Mouse (Mus musculus): Measurements from ENCODE around the gene Olfr920. TPM values are rescaled to one million over a fixed set of nuclear protein-coding genes. Genes with fewer than 3 reads are reported as not detected.

Olfr920 gene
- polyA plus RNA-seq (2014; fragmentation: Nextera tagmentation; extraction: Ambion mirVana): 0.06 TPM in 1 of 2 replicates, not detected in the other

- ATAC-seq (ENCODE audit: low read depth): no peak
- no peak within 1 kb of the TSS for H3K27ac ChIP-seq (ENCODE audit: low read depth, low read length)
- no peaks in the 10 kb centered on the region for H3K4me1 ChIP-seq (ENCODE audit: control insufficient read depth, insufficient read depth, low read length)
- WGBS: 98% methylated on average over 1 of the region's 1 CpGs
- H3K9ac ChIP-seq (replicated peaks; ENCODE audit: low read depth, low read length): no peak within 1 kb of the TSS
- no peaks in the 10 kb centered on the region for H3K9me3 ChIP-seq (ENCODE audit: control insufficient read depth, low read length)
- H3K36me3 ChIP-seq (ENCODE audit: control insufficient read depth, insufficient read depth, low read length): no peaks in the 10 kb centered on the region
- no peak within 1 kb of the TSS for H3K4me2 ChIP-seq (ENCODE audit: low read depth, low read length)
- no peaks in the 10 kb centered on the region for H3K27me3 ChIP-seq (ENCODE audit: control insufficient read depth, insufficient read depth, low read length)
- H3K4me3 ChIP-seq (ENCODE audit: low read depth, low read length): no peak within 1 kb of the TSS
Observed at GRCm38 (mm10) chr9:38751999-38752398, at the start of gene Olfr920. Gene Olfr920, plus strand, starts transcription at chr9:38752299.

DNA sequence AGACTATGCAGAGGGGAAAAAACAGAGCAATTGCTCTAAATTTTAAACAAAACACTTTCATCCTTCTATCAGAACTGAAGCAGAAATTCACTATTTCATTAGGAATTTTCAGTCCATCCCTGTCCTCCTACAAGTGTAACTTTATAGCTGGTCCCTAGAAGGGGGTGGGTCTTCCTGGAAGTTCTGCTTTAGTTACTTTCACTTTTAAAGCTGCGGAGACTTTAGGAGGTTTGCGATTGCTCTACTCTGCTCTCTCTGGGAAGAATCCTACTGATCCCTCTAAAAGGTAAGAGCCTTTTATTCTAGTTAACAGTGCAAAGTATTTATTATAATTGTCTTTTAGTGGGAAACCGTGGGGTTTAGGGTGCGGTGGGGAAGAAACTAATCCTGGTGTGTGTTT is 34.0 kb upstream of the Olfr920 start, which contains the start of gene Vwa5a:
Gene Vwa5a, plus strand, starts transcription at position 167 of the 400 bp plus-strand sequence.
- Histone ChIP-seq H3K4me1 (ENCODE audit: control insufficient read depth, insufficient read depth, low read length) (no peaks in the 10 kb centered on the region), H3K27ac (ENCODE audit: low read depth, low read length) (no peak within 1 kb of the TSS; the same call in 1 of the 2 replicates), H3K27me3 (ENCODE audit: control insufficient read depth, insufficient read depth, low read length) (no peaks in the 10 kb centered on the region), H3K9ac (replicated peaks; ENCODE audit: low read depth, low read length) (no peak within 1 kb of the TSS; the same call in 1 of the 2 replicates), H3K36me3 (ENCODE audit: control insufficient read depth, insufficient read depth, low read length) (no peaks in the 10 kb centered on the region), H3K9me3 (ENCODE audit: control insufficient read depth, low read length) (no peaks in the 10 kb centered on the region), H3K4me2 (ENCODE audit: low read depth, low read length) (peak within 1 kb of the TSS; percentile 45), H3K4me3 (ENCODE audit: low read depth, low read length) (peak within 1 kb of the TSS; percentile 30)
- peak; percentile 54; the same call in 1 of the 2 replicates for ATAC-seq (ENCODE audit: low read depth)
- 2% methylated on average over 4 of the region's 4 CpGs for WGBS

DNA sequence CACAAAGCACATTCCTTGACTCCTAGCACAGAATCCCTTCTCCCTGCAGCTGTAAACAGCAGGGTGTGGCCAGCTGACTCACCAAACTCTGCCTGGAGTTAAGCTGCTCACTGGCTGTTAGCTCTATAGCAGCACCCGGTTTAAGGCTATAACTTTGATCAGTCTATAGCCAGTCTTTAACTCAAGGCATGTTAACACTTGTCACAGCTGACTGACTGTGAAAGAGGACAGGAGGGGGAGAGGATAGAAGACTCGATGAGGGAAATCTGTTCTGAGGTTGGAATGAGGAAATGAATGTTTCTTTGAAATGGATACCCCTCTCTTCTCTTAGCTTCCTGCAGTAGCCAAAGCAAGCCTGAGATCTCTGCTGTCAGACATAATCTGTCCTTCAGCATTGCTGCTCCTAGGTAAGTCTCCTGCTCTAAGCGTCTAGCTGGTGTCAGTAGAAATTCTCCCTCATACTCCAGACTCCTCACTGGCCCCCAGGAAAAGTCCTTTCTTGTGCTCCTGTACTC is 33.1 kb upstream of the Olfr920 start:
- peak; percentile 49; the same call in 1 of the 2 replicates for ATAC-seq (ENCODE audit: low read depth)
- H3K4me3 ChIP-seq (ENCODE audit: low read depth, low read length): peak overlapping the region; percentile 30
- no peak overlapping the region for H3K9ac ChIP-seq (replicated peaks; ENCODE audit: low read depth, low read length)
- 8% methylated on average over 3 of the region's 3 CpGs for WGBS
- H3K27ac ChIP-seq (ENCODE audit: low read depth, low read length): no peak overlapping the region
- no peaks in the 10 kb centered on the region for H3K27me3 ChIP-seq (ENCODE audit: control insufficient read depth, insufficient read depth, low read length)
- peak overlapping the region; percentile 45 for H3K4me2 ChIP-seq (ENCODE audit: low read depth, low read length)
- no peaks in the 10 kb centered on the region for H3K9me3 ChIP-seq (ENCODE audit: control insufficient read depth, low read length)
- H3K36me3 ChIP-seq (ENCODE audit: control insufficient read depth, insufficient read depth, low read length): no peaks in the 10 kb centered on the region
- no peaks in the 10 kb centered on the region for H3K4me1 ChIP-seq (ENCODE audit: control insufficient read depth, insufficient read depth, low read length)

DNA sequence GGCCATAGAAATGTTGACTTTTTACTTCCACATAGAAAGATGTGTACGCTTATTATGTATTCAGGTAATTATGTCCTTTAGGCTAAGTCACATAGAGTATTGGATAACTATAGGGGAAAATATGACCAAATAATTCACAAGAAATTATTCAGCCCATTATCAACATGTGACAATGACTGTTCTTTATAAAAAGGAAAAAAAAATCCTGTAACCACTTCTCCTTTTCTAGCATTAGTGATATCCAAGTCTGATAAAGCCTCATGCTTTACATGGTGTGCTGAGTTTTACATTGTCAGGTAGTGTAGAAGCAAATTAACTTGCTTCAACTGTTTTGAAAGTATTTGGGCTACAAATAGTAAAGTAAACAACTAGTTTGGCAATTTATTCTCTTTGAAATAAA is 28.1 kb upstream of the Olfr920 start:
- Histone ChIP-seq H3K36me3 (ENCODE audit: control insufficient read depth, insufficient read depth, low read length) (no peaks in the 10 kb centered on the region), H3K4me2 (ENCODE audit: low read depth, low read length) (no peak overlapping the region), H3K4me3 (ENCODE audit: low read depth, low read length) (no peak overlapping the region), H3K4me1 (ENCODE audit: control insufficient read depth, insufficient read depth, low read length) (no peaks in the 10 kb centered on the region), H3K9me3 (ENCODE audit: control insufficient read depth, low read length) (no peaks in the 10 kb centered on the region), H3K9ac (replicated peaks; ENCODE audit: low read depth, low read length) (no peak overlapping the region), H3K27me3 (ENCODE audit: control insufficient read depth, insufficient read depth, low read length) (no peaks in the 10 kb centered on the region), H3K27ac (ENCODE audit: low read depth, low read length) (no peak overlapping the region)
- no peak for ATAC-seq (ENCODE audit: low read depth)
- 96% methylated on average over 1 of the region's 1 CpGs for WGBS

GRCm38 (mm10) chr9:38728218-38728617 is 23.9 kb upstream of the Olfr920 start:
- no peaks in the 10 kb centered on the region for H3K4me1 ChIP-seq (ENCODE audit: control insufficient read depth, insufficient read depth, low read length)
- no peak overlapping the region for H3K27ac ChIP-seq (ENCODE audit: low read depth, low read length)
- no peaks in the 10 kb centered on the region for H3K36me3 ChIP-seq (ENCODE audit: control insufficient read depth, insufficient read depth, low read length)
- H3K9ac ChIP-seq (replicated peaks; ENCODE audit: low read depth, low read length): no peak overlapping the region
- no peak overlapping the region for H3K4me2 ChIP-seq (ENCODE audit: low read depth, low read length)
- no peak for ATAC-seq (ENCODE audit: low read depth)
- no peak overlapping the region for H3K4me3 ChIP-seq (ENCODE audit: low read depth, low read length)
- no peaks in the 10 kb centered on the region for H3K27me3 ChIP-seq (ENCODE audit: control insufficient read depth, insufficient read depth, low read length)
- H3K9me3 ChIP-seq (ENCODE audit: control insufficient read depth, low read length): no peaks in the 10 kb centered on the region
- WGBS: 83% methylated on average over 3 of the region's 3 CpGs

DNA sequence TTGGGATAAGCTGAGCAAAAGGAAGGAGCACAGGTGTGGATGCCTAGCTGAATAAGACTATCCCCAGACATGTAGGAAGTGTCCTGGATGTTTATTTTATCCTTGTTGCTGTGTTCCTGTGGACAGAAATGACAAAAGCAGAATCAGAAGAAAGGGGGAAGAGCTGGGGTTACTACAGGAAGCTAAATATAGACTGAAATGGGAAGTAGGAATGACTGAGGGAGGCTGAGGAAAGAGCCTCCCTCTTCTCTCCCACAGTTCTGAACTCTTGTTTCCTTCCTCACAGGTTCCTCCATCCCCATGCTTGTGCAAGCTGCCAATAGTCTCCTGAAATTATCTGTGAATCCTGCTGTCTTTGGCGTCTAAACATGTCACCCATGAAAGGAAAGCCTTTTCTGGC is 10.7 kb upstream of the Olfr920 start:
- WGBS: 85% methylated on average over 1 of the region's 1 CpGs

GRCm38 (mm10) chr9:38744619-38745315 is 7.3 kb upstream of the Olfr920 start:
- ATAC-seq (ENCODE audit: low read depth): no peak
- Histone ChIP-seq H3K4me1 (ENCODE audit: control insufficient read depth, insufficient read depth, low read length) (no peaks in the 10 kb centered on the region), H3K4me3 (ENCODE audit: low read depth, low read length) (no peak overlapping the region), H3K36me3 (ENCODE audit: control insufficient read depth, insufficient read depth, low read length) (no peaks in the 10 kb centered on the region), H3K27ac (ENCODE audit: low read depth, low read length) (no peak overlapping the region), H3K9me3 (ENCODE audit: control insufficient read depth, low read length) (no peaks in the 10 kb centered on the region), H3K27me3 (ENCODE audit: control insufficient read depth, insufficient read depth, low read length) (no peaks in the 10 kb centered on the region), H3K4me2 (ENCODE audit: low read depth, low read length) (no peak overlapping the region), H3K9ac (replicated peaks; ENCODE audit: low read depth, low read length) (no peak overlapping the region)
- 92% methylated on average over 4 of the region's 4 CpGs for WGBS

More for the DNA sequence above, 10.7 kb upstream of the Olfr920 start:
- Histone ChIP-seq H3K9ac (replicated peaks; ENCODE audit: low read depth, low read length) (no peak overlapping the region), H3K27me3 (ENCODE audit: control insufficient read depth, insufficient read depth, low read length) (no peaks in the 10 kb centered on the region), H3K4me1 (ENCODE audit: control insufficient read depth, insufficient read depth, low read length) (no peaks in the 10 kb centered on the region), H3K4me3 (ENCODE audit: low read depth, low read length) (no peak overlapping the region), H3K4me2 (ENCODE audit: low read depth, low read length) (no peak overlapping the region), H3K36me3 (ENCODE audit: control insufficient read depth, insufficient read depth, low read length) (no peaks in the 10 kb centered on the region), H3K27ac (ENCODE audit: low read depth, low read length) (no peak overlapping the region), H3K9me3 (ENCODE audit: control insufficient read depth, low read length) (no peaks in the 10 kb centered on the region)
- ATAC-seq (ENCODE audit: low read depth): no peak

DNA sequence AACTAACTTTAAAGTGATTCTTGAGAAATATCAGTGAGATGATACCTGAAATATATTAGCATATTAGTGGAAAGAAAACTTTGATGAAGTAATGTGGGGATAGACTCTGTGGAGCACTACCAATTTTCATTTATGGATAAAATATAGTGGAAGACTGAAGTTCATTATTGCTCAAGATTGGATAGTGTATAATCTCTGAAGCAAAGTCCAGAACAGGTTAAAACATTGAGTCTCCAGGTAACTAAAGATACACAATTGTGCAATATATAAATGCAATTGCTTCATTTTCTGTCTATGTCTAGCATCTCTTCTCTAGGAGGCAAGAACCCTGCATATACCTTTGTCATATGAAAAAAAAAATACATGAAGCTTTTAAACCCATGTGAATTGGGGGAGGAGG is 20.7 kb downstream of the Olfr920 start, which contains the start of gene Olfr921:
Gene Olfr921, plus strand, starts transcription at position 301 of the 400 bp plus-strand sequence.
- H3K9me3 ChIP-seq (ENCODE audit: control insufficient read depth, low read length): no peaks in the 10 kb centered on the region
- no peak within 1 kb of the TSS for H3K4me2 ChIP-seq (ENCODE audit: low read depth, low read length)
- ATAC-seq (ENCODE audit: low read depth): no peak
- no peak within 1 kb of the TSS for H3K9ac ChIP-seq (replicated peaks; ENCODE audit: low read depth, low read length)
- no peaks in the 10 kb centered on the region for H3K4me1 ChIP-seq (ENCODE audit: control insufficient read depth, insufficient read depth, low read length)
- no peaks in the 10 kb centered on the region for H3K27me3 ChIP-seq (ENCODE audit: control insufficient read depth, insufficient read depth, low read length)
- H3K27ac ChIP-seq (ENCODE audit: low read depth, low read length): no peak within 1 kb of the TSS
- no peak within 1 kb of the TSS for H3K4me3 ChIP-seq (ENCODE audit: low read depth, low read length)
- H3K36me3 ChIP-seq (ENCODE audit: control insufficient read depth, insufficient read depth, low read length): no peaks in the 10 kb centered on the region

DNA sequence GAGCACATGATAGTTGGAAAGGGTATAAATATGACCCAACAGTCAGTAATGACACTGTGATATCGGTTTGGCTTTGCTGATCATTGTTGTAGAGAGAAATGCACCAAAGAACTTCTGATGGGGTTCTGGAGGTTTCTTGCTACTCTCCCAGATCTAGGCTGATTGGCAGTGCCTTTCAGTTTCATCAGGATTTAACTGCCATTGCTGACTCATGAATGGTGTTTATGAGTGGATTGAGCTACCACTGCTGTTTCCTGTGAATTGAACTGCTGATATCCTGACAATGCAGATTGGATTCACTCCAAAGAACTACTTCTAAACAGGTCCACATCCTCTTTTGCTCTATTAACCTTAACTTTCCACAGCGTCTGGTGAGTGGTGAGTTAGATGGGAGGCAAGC is 40.6 kb downstream of the Olfr920 start:
- no peak overlapping the region for H3K9ac ChIP-seq (replicated peaks; ENCODE audit: low read depth, low read length)
- no peak for ATAC-seq (ENCODE audit: low read depth)
- 95% methylated on average over 2 of the region's 2 CpGs for WGBS

More for the DNA sequence above, 40.6 kb downstream of the Olfr920 start:
- Histone ChIP-seq H3K4me3 (ENCODE audit: low read depth, low read length) (no peak overlapping the region), H3K9me3 (ENCODE audit: control insufficient read depth, low read length) (no peaks in the 10 kb centered on the region), H3K4me2 (ENCODE audit: low read depth, low read length) (no peak overlapping the region), H3K36me3 (ENCODE audit: control insufficient read depth, insufficient read depth, low read length) (no peaks in the 10 kb centered on the region), H3K27me3 (ENCODE audit: control insufficient read depth, insufficient read depth, low read length) (no peaks in the 10 kb centered on the region), H3K4me1 (ENCODE audit: control insufficient read depth, insufficient read depth, low read length) (no peaks in the 10 kb centered on the region), H3K27ac (ENCODE audit: low read depth, low read length) (no peak overlapping the region)
